Mouse (Mus musculus): Measurements from ENCODE around the gene Fhad1. TPM values are rescaled to one million over a fixed set of nuclear protein-coding genes. Genes with fewer than 3 reads are reported as not detected.
A peak's percentile ranks its signal among the peaks of the same experiment; 100 is the strongest.

The Fhad1 gene
- total RNA-seq, 2 experiments from 2014 or later, result 0.20 to 1.2 TPM

DNA sequence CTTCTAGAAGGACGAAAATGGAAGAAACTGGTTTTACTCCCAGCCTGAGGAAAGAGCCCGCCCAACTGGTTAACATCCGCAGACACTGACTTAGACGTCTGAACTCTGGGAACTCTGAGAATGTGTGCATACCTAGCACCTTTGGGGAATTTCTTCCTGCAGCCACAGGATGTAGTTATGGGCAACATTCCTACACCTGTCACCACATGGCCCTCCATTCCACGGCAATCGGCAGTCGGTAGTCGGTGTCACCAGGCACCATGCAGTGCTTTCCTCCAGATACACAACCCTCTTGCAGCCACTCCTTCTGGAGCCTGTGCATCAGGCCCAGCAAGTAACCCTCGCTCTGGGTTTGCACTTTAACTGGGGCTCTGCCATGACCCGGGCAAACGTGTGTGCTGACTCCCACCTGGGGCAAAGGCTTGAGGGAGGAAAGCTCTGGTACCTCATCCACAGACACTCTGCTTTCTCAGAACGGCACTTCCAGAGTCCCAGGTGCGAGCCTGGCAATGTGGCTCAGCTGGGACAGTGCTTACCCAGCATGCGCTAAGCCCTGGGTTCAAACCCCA, 30.8 kb upstream of the Fhad1 start:
- ATAC-seq (replicated peaks; ENCODE audit: poor library complexity), result no peak

DNA sequence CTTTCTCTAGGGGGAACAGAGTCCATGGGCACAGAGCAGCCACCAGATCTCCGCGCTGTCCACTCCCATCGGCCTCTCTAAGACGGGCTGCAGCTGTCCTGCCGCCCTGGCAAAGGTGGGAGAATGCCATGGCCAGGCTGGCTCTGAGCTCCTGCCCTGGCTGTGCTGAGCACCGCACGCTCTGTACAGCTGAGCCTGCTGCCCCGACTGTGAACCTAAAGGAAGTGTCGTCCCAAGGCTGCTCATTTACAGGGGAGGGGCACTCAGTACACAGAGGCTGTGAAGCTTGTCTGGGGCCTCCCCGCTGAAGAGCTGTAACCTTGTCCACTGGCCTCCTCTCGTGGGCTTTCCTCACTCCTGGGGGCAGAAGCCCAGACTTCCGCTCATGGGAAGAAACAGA, 29.6 kb upstream of the Fhad1 start:
- no peak for ATAC-seq (replicated peaks; ENCODE audit: poor library complexity)

DNA sequence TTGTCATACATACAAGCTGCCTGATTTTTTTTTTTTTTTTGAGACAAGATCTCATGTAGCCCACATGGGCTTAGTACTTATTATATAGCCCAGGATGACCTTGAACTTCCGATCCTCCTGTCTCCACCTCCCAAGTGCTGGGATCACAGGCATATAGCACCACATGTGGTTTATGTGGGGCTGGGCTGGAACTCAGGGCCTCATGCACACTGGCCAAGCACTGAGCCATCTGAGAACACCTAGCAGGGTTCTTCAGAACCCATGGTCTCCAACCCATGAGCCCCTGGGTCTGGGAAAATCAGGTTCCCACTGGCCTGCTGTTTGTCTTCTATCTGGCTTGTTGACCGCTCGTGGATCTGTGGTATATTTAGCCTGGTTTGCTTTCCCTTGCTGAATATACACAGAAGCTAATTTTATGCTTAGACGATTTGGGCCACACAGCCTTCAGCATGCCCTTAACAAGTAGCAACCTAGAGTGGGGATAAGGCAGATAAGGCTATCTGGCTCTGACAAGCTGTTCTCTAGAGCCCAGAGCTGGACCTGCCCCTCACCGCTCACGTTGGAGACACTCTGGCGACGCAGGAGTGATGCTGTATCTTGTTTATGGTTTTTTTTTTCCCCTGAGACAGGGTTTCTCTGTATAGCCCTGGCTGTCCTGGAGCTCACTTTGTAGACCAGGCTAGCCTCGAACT, 24.9 kb upstream of the Fhad1 start:
- peak; percentile 84 for ATAC-seq (replicated peaks; ENCODE audit: poor library complexity)

DNA sequence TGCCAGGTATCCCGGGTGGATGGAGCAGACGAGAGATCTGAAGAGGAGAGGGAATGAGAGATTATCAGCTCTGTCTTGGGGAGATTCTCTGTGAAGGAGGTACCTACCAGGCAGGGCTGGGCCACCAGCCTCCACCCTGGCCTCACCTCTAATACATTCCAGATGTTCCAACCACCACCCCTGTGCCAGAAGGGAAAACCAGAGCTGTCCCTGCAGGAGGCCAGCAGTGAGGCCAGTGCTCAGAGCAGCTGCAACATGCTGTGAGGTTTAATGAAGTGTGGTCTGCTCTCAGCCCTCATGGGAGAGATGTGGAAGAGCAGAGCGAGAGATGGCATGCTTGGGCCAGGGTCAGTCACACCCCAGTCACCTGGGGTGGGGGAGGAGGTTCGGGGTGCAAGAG, 23.0 kb upstream of the Fhad1 start:
- ATAC-seq (replicated peaks; ENCODE audit: poor library complexity), result no peak

DNA sequence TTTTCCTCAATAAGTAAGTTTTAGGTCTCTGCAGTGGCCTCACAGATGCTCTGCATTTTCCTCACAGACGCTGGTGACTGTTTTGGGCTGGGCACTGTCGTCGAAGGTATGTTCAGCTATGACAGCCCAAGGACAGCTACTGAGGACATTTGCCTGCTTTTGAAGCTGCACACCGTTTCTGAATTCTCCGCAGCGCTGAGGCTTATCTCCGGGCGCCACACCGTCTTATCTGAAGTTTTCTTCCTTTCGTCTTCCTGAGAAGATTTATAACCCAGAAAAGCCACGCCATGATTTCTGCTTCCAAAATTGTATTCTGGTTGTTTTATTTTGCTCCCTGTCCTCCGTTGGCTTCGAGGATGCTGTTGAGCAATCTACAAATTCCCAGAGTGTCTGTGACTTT, 13.7 kb upstream of the Fhad1 start:
- ATAC-seq (replicated peaks; ENCODE audit: poor library complexity), result peak; percentile 64

DNA sequence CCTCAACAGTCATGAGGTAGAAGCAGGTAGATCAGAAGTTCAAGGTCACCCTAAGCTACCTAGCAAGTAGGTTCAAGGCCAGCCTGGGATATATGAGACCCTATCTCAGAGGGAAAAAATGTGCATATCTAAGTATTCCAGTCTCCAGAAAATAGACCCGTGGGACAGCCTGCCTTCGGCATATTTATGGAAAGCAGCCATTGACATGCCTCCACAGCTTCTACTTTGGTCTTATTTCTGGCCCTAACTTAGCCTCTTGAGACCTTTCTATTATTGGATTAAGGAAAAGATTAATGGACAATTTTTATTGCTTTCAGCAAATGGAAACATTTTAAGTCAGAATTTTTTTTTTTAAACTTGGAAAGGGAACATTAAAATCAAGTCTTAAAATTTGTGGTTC, 12.1 kb upstream of the Fhad1 start:
- ATAC-seq (replicated peaks; ENCODE audit: poor library complexity), result no peak

DNA sequence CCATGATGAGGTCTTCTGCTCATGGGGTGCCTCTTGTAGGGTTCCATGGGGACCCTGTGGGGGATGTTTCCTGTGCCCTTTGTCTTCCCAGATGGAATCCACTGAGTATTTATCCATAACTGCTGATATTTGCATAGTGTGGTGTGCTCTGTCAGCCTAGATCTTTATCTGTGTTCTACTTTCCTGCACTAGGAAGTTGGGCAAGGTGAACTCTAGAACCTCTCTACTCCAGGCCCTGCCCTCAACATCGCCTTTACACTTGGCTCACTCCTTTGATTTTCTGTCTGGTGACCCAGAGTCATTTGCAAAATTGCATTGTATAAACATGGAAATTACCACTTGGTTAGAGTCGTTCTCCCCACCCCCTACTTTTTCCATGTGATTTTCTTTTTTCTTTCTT, 9.7 kb upstream of the Fhad1 start:
- ATAC-seq (replicated peaks; ENCODE audit: poor library complexity), result no peak

DNA sequence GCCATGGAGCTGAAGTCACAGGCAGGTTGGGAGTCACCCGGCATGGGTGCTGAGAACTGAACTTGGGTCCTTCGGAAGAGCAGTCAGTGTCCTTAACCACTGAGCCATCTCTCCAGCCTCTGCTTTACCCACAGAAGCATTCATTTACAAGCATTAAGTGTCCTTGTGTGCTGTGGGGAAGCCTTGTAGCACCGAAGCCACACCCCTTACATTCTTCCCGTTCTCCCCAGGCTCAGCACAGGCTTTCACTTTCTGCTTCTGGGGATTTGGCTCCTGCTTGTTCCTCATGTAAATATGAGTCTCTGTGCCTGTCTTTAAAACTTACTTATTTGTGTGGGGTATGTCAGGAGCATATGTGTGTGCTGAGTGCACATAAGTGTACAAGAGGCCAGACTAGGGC, 8.3 kb upstream of the Fhad1 start:
- peak; percentile 80 for ATAC-seq (replicated peaks; ENCODE audit: poor library complexity)

DNA sequence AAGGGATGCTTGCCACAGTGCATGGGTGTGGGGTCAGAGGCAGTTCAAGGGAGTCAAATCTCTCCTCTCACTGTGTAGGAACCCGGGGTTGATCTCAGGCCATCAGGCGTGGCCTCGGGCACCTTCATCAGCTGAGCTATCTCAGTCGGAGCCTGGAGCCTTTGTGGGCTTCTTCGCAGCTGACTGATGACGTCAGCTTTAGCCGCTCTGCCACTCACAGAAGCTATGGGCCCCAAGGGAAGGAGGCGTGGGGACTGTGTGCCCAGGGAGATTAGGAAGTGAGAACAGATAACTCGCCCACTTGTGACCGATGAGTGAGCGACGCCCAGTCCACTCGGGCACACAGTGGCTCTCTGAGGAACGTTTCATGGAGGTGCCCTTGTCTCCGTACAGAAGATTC, 2.8 kb upstream of the Fhad1 start:
- peak; percentile 81 for ATAC-seq (replicated peaks; ENCODE audit: poor library complexity)

DNA sequence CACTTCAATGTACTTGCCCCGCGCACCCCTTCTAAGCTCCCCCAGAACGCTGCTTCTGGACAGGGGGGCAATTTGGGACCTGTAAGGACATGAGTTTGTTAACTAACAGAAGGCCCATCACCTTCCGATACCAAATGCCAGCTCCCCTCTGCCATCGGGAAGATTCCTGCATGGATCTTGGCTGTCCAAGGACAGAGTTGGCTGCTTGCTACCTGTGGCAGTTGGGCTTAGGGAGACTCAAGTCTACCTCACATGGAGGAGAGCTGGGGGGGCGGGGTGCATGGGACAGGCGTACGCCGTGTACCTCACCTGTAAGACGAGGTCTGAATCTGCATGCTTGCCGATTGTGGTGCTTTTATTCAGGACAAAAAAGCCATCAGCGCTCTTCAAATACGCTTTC, 3.6 kb downstream of the Fhad1 start:
- ATAC-seq (replicated peaks; ENCODE audit: poor library complexity), result no peak

DNA sequence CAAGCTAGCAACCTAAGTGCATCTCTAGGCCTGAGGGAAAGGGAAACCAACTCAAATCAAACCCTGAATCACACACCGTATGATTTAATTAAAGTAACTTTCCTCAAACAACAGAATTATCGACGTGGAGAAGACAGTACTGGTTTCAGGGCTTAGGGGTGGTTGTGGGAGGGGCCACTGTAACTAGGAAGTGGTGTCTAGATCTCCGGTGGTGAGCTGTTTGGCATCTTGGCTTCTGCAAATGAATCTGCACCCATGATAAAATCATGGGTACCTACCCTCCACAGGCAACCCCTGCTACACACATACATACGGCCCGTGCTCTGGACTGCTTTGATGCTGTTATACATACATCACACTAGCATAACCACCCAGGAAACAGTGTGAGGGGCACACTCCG, 4.4 kb downstream of the Fhad1 start:
- ATAC-seq (replicated peaks; ENCODE audit: poor library complexity), result peak; percentile 54; the same call in 1 of the 2 replicates

DNA sequence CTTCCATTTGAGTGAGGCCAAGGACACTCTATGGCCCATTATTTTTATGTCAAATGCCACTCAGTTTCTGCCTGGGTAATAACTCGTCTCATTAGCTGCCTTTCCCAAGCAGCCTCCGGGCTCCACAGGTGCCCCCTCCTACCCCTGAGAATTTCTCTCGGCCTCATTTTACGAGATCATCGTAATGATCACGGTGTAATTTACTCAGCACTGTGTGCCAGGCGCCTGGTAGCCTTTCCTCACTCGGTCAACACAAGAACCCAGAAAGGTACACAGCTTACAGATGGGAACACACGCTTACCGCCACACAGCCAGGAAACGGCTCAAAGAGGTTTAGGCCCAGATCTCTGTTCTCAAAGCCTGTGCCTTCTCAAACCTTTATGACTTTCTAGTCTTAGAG, 6.7 kb downstream of the Fhad1 start:
- ATAC-seq (replicated peaks; ENCODE audit: poor library complexity), result no peak

DNA sequence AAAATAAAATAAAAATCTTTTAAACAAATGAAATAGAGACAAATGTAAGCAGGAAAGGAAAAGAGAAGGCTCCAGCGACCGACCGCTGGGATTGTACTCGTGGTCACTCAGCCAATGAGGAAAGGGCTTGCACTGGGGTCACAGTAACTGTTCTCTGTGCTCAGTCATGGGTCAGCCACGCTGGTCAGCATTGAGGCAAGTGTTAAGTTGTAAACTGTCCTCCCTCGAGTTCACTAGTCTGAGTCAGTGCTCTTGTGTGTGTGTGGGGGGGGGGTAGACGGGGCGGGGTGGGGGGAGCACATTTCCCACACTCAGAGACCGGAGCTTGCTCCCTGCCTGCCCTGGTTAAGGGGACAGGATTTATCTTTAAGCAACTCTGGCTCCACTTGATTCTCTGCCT, 14.3 kb downstream of the Fhad1 start:
- no peak for ATAC-seq (replicated peaks; ENCODE audit: poor library complexity)

DNA sequence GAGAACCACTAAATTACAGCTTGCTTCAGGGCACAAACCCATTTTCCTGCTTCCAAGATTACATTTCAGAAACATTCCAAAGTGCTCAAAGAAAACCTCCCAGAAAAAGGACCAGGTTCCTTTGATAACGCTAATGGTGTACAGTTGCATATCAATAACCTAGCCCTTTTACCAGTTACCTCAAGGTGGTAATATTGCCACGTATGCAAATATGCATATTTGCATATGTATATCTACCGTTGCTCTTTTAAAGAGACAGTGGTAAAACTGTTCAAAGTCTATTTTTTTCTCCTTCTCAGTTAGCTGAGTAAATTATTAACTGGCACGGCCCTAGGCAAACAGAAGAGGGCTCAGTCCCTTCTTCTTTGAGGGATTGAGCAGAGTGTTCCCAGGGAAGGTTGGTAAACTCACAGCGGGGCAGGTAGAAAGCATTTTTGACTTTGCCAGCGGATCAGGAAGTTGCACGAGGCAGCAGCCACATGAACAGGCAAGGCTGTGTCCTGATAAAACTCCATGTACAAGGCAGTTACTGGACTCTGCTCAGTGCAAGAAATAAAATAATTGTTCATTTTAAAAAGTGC, 15.3 kb downstream of the Fhad1 start:
- peak; percentile 30; the same call in 1 of the 2 replicates for ATAC-seq (replicated peaks; ENCODE audit: poor library complexity)

DNA sequence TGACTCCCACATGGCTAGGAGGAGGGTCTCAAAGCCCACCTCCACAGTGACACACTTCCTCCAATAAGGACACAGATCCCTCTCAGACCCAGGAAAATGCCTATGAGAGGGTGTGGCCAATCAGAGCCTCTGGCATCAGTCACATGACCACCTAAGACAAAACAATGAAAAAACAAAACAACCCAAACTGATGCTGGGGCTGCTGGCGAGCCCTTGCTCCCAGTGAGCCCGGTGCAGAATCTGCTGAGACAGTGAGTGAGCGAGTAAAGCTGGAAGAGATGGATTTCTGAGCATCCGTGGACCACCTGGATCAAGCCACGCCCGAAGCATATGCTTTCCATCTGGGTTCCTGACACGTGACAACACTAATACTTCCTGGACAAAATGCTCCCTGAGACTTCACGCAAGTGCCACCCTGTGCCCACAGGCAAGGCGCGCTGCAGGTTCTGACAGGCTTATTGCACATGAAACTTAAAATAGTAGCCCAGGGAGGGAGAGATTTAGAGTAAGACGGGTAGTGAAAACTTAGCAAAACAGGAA, 16.5 kb downstream of the Fhad1 start:
- ATAC-seq (replicated peaks; ENCODE audit: poor library complexity), result peak; percentile 42

DNA sequence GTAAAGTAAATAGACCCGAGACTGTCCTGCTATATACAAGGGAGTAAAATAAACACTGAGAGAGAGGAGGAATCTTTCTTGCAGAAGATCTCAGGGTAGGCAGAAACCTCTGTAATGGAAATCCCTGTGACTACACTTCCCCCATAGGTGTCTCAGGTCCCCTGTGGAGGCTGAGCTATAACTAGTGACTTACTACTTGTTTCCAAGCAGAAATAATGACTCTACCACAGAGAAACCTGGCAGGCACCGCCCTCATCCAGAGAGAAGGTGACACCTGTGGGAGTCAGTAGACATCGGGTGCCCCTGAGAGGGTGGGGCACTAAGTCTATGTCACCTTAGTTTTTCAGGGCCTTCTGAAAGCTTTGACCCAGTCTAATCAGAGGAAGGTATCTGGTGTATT, 18.0 kb downstream of the Fhad1 start:
- ATAC-seq (replicated peaks; ENCODE audit: poor library complexity), result no peak

DNA sequence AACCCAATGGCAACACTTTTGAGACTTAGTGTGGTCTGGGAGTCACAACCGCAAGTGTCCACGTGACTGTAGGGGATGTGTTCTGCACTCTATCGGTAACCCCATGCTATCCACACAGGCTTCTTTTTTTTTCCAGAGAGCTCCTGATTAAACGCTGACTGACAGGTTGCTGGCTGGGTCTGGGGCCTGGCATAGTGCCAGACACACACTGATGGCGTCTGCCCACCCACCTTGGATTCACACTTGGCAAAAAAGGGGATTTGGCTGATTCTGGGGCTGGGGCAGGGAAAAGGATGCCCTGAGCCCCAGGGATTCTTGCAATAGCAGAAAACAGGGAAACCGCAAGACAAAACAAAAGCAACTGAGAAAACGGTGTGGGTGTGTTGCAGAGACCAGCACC, 18.8 kb downstream of the Fhad1 start:
- no peak for ATAC-seq (replicated peaks; ENCODE audit: poor library complexity)

DNA sequence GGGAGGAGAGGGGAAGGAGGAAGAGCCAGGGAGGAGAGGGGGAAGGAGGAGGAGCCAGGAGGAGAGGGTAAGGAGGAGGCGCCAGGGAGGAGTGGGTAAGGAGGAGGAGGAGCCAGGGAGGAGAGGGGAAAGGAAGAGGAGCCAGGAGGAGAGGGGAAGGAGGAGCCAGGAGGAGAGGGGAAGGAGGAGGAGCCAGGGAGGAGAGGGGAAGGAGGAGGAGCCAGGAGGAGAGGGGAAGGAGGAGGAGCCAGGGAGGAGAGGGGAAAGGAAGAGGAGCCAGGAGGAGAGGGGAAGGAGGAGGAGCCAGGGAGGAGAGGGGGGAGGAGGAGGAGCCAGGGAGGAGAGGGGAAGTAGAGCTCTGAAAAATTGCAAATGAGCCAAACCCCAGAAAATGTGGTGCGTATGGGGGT, 20.8 kb downstream of the Fhad1 start:
- peak; percentile 91 for ATAC-seq (replicated peaks; ENCODE audit: poor library complexity)

DNA sequence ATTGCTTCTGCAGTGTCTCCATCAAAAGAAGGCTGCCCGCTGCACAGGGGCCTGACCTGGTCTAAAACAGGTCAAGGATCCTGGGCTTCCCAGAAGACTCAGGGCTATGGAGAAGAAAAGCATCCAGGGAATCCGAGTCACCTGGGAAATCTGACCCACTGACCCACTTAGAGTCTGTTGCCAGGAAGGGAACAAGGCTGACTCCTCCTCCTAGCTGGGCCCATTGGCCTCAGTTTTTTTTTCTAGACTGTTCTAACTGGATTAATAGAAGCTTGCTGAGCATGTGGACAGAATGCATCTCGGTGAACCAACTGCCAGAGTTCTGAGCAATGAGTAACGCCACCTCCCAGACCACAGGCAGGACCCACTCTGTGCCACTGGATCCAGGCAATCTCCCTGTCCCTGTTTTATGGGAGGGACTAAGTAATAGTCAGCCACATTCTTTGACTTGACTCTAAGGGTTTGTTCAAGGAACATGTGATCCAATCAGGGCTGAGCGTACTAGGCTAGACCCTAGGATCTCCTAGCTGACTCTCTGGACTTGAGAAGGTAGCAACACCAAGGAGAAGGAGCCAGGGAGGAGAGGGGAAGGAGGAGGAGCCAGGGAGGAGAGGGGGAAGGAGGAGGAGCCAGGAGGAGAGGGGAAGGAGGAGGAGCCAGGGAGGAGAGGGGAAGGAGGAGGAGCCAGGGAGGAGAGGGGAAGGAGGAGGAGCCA, 21.4 kb downstream of the Fhad1 start:
- peak; percentile 36 for ATAC-seq (replicated peaks; ENCODE audit: poor library complexity)

DNA sequence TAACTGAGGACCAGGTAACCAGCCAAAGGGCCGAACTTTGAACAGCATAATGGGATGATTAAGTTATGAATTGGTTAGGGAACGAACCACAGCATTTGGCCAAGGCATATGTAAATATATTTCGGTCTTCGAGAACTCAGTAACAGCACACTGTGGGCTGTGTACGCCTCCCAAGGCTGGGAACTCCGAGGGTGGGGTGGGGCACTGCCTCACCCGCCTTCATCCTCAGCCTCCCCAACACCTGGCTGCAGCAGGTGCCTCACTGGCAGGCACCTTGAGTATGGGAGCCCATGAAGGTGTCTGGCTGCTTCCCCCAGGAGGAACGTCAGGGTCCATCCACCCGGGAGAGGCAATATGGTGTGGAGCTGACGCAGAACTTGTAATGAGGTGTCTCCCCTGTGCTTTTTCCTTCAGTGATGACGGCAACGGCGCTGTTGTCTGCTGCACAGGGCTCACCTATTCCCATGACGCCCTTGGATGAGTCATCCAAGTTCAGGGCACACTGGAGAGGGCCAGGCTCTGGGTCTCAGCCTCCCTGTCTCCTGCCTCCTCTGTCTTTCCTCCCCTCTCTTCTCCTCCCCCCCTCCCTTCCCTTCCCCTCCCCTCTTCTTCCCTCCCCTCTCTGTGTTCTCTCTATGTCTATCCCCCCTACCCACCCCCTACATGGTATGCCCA, 22.2 kb downstream of the Fhad1 start:
- no peak for ATAC-seq (replicated peaks; ENCODE audit: poor library complexity)

DNA sequence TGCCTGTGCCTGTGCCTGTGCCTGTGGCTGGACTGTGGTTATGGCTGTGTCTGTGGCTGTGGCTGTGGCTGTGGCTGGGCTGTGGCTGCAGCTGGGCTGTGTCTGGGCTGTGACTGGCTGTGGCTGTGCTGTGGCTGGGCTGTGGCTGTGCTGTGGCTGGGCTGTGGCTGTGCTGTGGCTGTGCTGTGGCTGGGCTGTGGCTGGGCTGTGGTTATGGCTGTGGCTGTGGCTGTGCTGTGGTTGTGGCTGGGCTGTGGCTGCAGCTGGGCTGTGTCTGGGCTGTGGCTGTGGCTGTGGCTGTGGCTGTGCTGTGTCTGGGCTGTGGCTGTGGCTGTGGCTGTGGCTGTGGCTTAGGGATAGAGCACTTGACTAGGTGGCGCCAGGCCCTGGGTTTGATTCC, 26.7 kb downstream of the Fhad1 start:
- ATAC-seq (replicated peaks; ENCODE audit: poor library complexity), result peak; percentile 42; the same call in 1 of the 2 replicates

Data from megakaryocyte progenitor cell, adult 5-6 weeks (primary cell).